Mouse (Mus musculus) small intestine, adult 2 months (tissue): ENCODE measurements around the gene 4933416C03Rik. TPM values are rescaled to one million over a fixed set of nuclear protein-coding genes. Genes with fewer than 3 reads are reported as not detected.

Experiments used
- H3K27ac ChIP-seq: fragments of 200-500 bp; 2 replicates; pipeline ENCODE4 v1.5.1; 2012; ENCODE audit warnings: low read depth, low read length, control low read depth, inconsistent platforms; ENCODE audit not compliant: insufficient read depth
- H3K27me3 ChIP-seq: fragments of 200-500 bp; 2 replicates; pipeline ENCODE4 v1.6.1; 2012; ENCODE audit warnings: mild to moderate bottlenecking, moderate library complexity, low read length, inconsistent platforms; ENCODE audit not compliant: control insufficient read depth, insufficient read depth
- H3K36me3 ChIP-seq: fragments of 200-500 bp; 2 replicates; pipeline ENCODE4 v1.6.1; 2012; ENCODE audit warnings: mild to moderate bottlenecking, low read length, control low read depth, inconsistent platforms; ENCODE audit not compliant: control insufficient read depth, insufficient read depth
- H3K4me1 ChIP-seq: fragments of 200-500 bp; 2 replicates; pipeline ENCODE4 v1.6.1; 2012; ENCODE audit warnings: low read length, inconsistent platforms, mixed read lengths; ENCODE audit not compliant: control insufficient read depth, insufficient read depth, insufficient read length
- H3K4me3 ChIP-seq: fragments of 200-500 bp; 2 replicates; pipeline ENCODE4 v1.5.1; 2012; ENCODE audit warnings: low read depth, mild to moderate bottlenecking, control low read depth, inconsistent platforms, low read length, moderate library complexity
- CTCF ChIP-seq: fragments of 200-500 bp; IDR thresholded peaks from 2 replicates; pipeline ENCODE4 v1.5.1; 2012; ENCODE audit warnings: low read depth, mild to moderate bottlenecking, control low read depth, inconsistent platforms, low read length, moderate library complexity, mixed read lengths; ENCODE audit not compliant: insufficient replicate concordance, insufficient read length; ENCODE audit errors: extremely low read depth
- POLR2A ChIP-seq: fragments of 200-500 bp; IDR thresholded peaks from 2 replicates; pipeline ENCODE4 v1.6.1; 2012; ENCODE audit warnings: low read depth, mild to moderate bottlenecking, control low read depth, inconsistent platforms, low read length, moderate library complexity
- WGBS: fragments of 180-500 bp; shearing (Covaris S2); methylation state at CpG from one replicate; pipeline ENCODE4 v1.1.7; 2018; 5-methylcytosine and 5-hydroxymethylcytosine counted together
- polyA plus RNA-seq: library from polyadenylated mRNA; depleted of rRNA; stranded (reverse); fragments of >200 nt; gene quantifications from 2 replicates; pipeline ENCODE4 v1.2.3, GENCODE M21; 2012

The 4933416C03Rik gene
- polyA plus RNA-seq, 1 experiment, result not detected

DNA sequence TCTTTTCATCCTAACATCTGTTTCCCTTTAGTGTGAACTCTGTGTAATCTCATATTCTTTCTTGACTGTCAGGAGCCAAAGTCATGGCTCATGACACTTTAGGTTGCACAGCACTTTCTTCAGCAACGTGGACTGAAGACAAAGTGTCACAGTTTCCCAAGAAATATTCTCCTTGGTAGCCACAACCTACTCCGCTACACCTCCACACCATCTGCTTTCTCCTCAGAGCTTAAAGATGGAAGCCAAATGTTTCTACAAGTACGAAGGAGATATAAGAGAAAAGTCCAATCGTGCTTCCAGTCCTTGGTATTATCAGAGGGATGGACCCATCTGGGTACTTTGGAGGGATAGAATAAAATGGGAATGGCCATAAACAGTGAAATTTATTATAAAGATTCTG, 18.5 kb upstream of the 4933416C03Rik start:
- Histone ChIP-seq H3K27ac (no peak overlapping the region), H3K4me1 (no peaks in the 10 kb centered on the region), H3K27me3 (no peaks in the 10 kb centered on the region), H3K36me3 (no peaks in the 10 kb centered on the region), H3K4me3 (no peak overlapping the region)
- WGBS, result 72% methylated on average over 4 of the region's 4 CpGs
- TF ChIP-seq POLR2A, result no peak
- TF ChIP-seq CTCF, result no peak

DNA sequence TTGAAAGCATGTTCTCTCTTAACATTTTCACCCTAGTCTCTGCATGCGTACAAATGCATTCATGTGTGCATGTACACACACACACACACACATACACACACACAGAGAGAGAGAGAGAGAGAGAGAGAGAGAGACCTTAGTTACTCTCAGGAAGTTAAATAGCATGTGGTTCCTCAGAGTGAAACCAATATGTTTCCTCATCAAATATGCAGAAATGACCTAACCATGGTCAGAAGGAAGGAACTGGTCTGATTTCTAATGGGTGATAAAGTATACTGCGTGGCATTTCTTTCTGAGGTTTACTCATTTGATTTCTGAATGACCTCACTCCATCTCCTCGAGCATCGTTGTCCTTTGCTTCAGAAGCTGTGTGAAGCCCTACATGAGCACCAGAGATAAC, 17.5 kb upstream of the 4933416C03Rik start:
- no peak overlapping the region for H3K4me3 ChIP-seq
- H3K27me3 ChIP-seq, result no peaks in the 10 kb centered on the region
- H3K4me1 ChIP-seq, result no peaks in the 10 kb centered on the region
- no peak overlapping the region for H3K27ac ChIP-seq
- WGBS, result 67% methylated on average over 4 of the region's 4 CpGs
- TF ChIP-seq POLR2A (no peak), CTCF (no peak)
- H3K36me3 ChIP-seq, result no peaks in the 10 kb centered on the region

DNA sequence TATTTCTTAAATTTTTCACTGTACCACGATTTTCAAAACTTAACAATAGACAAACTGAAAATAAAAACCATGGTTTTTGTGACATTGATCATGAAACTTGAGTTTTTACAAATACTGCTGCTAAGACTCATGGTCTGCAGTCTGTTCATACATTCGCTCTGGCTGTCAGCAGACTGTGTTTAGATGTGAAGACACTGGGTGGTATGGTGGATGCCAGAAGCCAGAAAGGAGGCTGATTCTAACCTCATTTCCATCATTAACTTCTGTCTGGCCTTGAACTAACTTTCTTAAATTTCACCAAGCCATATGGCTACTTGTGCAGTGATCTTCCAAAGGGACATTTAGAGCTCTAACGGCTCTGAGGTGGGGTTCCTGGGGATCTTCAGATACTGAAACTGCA, 16.7 kb upstream of the 4933416C03Rik start:
- no peak overlapping the region for H3K27ac ChIP-seq
- no peaks in the 10 kb centered on the region for H3K4me1 ChIP-seq
- no peaks in the 10 kb centered on the region for H3K27me3 ChIP-seq
- H3K36me3 ChIP-seq, result no peaks in the 10 kb centered on the region
- WGBS, result 75% methylated on average over 3 of the region's 3 CpGs
- H3K4me3 ChIP-seq, result no peak overlapping the region
- TF ChIP-seq POLR2A (no peak), CTCF (no peak)

DNA sequence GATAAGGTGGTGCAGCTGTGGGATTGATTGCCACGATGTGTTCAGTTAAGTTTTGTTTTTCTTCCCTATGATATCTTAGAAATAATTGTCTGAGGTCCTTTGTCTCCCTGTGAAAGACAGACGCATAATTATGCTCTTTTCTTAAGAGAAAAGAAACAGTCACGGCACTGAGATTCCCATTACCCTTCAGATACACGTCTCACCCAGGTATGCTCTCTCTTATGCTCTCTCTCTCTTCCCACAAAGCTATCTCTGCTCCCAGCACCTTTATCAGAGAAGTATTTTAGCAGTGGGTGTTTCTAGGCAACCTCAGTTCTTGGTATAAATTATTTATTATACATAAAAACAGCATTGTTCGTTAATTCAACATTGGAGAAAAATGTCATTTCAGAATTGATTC, 11.6 kb upstream of the 4933416C03Rik start:
- H3K4me3 ChIP-seq, result no peak overlapping the region
- WGBS, result 35% methylated on average over 5 of the region's 5 CpGs
- no peak overlapping the region for H3K27ac ChIP-seq
- H3K4me1 ChIP-seq, result no peaks in the 10 kb centered on the region
- no peaks in the 10 kb centered on the region for H3K27me3 ChIP-seq
- H3K36me3 ChIP-seq, result no peaks in the 10 kb centered on the region
- no peak for TF ChIP-seq POLR2A
- no peak for TF ChIP-seq CTCF

DNA sequence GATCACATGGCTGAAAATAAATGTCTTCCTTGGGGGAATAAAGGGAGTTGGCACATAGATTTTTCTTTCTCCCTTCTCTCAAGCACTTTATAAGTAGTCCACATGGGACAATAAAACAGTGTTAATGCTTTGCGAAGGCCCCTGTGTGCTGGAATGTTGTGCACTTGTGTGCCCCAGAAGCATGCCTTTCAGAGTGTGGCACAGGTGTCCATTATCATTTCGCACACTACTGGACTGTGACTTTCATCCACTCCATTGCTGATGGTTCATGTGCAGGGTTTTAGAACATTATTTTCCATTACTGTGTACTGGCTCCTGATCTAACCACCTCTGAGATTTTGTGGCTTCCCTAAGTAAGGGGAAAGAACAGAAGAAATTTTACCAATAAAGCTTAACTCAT, 10.1 kb upstream of the 4933416C03Rik start:
- no peaks in the 10 kb centered on the region for H3K4me1 ChIP-seq
- 84% methylated on average over 2 of the region's 2 CpGs for WGBS
- no peaks in the 10 kb centered on the region for H3K27me3 ChIP-seq
- no peaks in the 10 kb centered on the region for H3K36me3 ChIP-seq
- no peak overlapping the region for H3K27ac ChIP-seq
- TF ChIP-seq POLR2A (no peak), CTCF (no peak)
- H3K4me3 ChIP-seq, result no peak overlapping the region

DNA sequence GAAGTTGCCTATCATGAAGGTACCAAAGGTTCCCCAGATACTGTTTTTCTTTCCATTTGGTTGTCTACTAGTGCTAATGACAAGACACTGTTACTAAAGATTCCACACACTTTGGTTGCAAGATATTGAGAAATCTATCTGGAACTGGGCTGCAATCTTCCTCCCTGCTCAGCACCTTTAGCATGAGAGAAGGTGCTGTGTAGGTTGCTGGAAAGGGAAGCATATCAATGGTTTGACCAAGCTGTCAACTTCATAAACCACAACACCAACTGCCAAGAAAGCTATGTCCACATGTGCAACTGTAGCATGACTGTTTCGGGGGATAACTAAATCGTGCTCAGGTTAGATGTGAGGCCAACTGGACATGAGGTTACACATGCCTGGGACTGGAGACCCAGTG, 7.7 kb upstream of the 4933416C03Rik start:
- TF ChIP-seq CTCF, result no peak
- TF ChIP-seq POLR2A, result no peak
- H3K27me3 ChIP-seq, result no peaks in the 10 kb centered on the region
- H3K4me3 ChIP-seq, result no peak overlapping the region
- no peak overlapping the region for H3K27ac ChIP-seq
- H3K4me1 ChIP-seq, result no peaks in the 10 kb centered on the region
- WGBS, result 84% methylated on average over 2 of the region's 2 CpGs
- no peaks in the 10 kb centered on the region for H3K36me3 ChIP-seq

DNA sequence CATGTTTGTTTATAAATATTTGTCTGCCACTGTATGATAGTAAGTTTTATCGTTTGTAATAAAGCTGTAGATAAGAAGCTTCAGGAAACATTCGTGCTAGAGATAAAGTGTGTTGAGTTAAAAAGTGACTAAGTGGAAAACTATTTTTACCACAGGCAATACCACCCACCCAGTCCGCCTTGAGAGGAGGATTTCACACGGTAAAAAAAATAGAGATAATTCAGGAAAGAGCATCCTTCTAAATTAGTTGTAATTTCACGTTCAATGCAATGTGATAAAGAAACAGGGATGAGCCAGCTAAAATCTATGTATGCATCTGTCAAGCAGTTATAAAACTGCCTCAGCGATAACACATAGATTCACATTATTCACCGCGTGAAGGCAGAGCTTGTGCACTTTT, 3.3 kb upstream of the 4933416C03Rik start:
- TF ChIP-seq CTCF, result no peak
- TF ChIP-seq POLR2A, result no peak
- no peak overlapping the region for H3K27ac ChIP-seq
- 33% methylated on average over 8 of the region's 8 CpGs for WGBS
- H3K4me3 ChIP-seq, result no peak overlapping the region
- no peaks in the 10 kb centered on the region for H3K4me1 ChIP-seq
- H3K27me3 ChIP-seq, result no peaks in the 10 kb centered on the region
- H3K36me3 ChIP-seq, result no peaks in the 10 kb centered on the region

DNA sequence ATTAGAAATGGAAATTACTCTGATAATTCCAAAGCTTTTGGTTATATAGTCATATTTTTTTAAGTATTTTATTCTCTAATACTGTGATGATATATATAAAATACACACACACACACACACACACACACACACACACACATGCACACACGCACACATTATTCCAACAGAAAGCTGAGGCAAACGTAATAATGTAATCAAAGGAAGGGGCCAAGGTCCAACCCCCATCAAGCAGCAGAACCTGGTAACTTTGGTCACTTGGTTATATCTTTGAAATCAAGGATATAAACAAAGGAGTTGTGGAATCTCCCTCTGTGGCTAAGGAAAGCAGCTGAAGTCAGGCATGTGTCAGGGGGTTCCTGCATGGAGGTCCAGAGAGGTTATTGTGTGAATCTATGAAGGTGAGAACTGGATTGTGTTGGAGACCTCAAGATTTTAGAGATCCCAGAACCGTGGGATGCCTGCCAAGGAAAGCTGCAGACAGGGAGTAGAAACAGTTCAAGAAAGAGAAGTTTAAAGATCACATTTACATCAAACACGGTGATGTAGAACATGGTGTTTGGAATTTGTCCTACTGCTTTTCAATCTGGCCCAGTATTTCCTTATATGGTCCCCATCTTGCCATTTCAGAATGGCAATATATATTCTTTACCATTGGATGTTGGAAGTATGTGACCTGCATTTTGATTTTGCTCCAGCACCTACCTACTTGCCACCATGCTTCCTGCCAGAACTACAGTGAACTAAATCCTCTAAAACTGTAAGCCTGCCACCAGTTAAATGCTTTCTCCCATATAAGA, 2.4 kb upstream of the 4933416C03Rik start:
- H3K4me1 ChIP-seq, result no peaks in the 10 kb centered on the region
- H3K27me3 ChIP-seq, result no peaks in the 10 kb centered on the region
- no peak overlapping the region for H3K27ac ChIP-seq
- no peaks in the 10 kb centered on the region for H3K36me3 ChIP-seq
- H3K4me3 ChIP-seq, result no peak overlapping the region
- 19% methylated on average over 4 of the region's 4 CpGs for WGBS
- TF ChIP-seq POLR2A (no peak), CTCF (no peak)
